Mouse (Mus musculus): Measurements from ENCODE around the gene Rasa3. TPM values are rescaled to one million over a fixed set of nuclear protein-coding genes. Genes with fewer than 3 reads are reported as not detected.

The Rasa3 gene
- total and polyA plus RNA-seq, 2 experiments from 2014 or later: 20.5 to 52.7 TPM

DNA sequence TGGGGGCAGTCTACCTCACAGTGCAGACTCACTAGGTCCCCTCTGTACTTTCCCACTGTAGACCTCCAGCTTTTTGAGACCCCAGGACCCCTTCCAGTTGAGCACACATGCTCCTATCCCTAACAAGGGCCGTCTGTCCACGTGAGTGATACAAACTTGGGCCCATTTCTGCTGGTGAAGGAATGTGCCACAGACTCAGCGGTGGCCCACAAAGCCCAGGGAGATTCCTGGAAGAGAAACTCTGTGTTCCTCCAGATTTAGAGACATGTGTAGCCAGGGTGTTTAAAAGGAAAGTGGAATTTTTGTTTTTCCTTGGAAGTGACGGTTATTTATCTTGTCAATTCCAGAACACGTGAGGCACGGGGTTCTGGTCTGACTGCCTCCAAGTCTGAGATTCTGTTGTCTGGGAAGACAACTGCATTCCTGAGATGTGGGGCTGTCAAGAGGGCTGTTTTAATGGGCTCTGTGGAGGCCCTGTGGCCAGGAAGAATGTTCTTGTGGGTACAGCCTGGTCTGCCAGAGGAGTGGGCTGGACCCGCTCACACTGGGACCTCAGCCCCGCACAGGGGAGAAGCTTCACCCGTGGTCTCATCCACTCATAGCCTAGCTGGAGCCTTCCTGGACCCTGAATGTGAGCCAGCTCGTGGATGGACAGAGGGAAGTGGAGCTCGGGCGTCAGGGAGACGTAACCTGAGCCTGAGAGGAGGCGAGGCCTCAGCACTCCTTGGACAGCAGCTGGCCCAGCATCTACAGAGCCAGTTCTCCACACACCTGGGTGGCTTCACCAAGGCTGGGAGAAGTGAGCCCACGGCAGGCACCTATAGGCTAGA lies 148.2 kb downstream of the Rasa3 start:
- H3K4me2 ChIP-seq (ENCODE audit: low read depth, low read length, poor library complexity, severe bottlenecking): no peak overlapping the region
- peak; percentile 22; the same call in 1 of the 2 replicates for ATAC-seq (ENCODE audit: low FRiP score)
- no peak overlapping the region for H3K4me3 ChIP-seq (ENCODE audit: low read depth, low read length)

DNA sequence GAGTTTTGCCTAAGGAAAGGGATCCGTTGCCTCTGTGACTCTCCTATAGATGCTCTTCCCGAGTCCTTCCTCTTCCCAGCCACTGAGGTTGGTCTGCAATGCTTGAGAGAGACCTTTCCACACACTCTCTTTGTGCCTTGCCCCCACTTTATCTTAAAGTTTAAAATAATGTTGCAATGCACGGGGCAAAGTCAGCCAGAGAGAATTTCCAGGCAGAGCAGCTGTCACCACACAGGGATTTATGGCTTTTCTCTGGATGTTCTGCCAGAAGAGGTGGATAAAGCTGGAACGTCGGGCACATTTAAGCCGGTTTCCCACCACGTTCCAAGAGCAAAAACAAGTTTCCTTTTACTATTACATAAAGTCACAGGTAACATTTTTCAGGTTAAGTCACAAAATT lies 156.0 kb downstream of the Rasa3 start:
- Histone ChIP-seq H3K27me3 (ENCODE audit: insufficient read depth, low read length) (no peaks in the 10 kb centered on the region), H3K36me3 (ENCODE audit: insufficient read depth, low read length) (no peaks in the 10 kb centered on the region), H3K9ac (replicated peaks; ENCODE audit: low read length, poor library complexity, severe bottlenecking) (no peak overlapping the region), H3K4me1 (ENCODE audit: insufficient read depth, low read length) (no peaks in the 10 kb centered on the region), H3K4me3 (ENCODE audit: low read depth, low read length) (no peak overlapping the region), H3K4me2 (ENCODE audit: low read depth, low read length, poor library complexity, severe bottlenecking) (no peak overlapping the region), H3K27ac (ENCODE audit: low read depth, low read length) (no peak overlapping the region), H3K9me3 (ENCODE audit: low read length) (no peaks in the 10 kb centered on the region)
- TF ChIP-seq CTCF (IDR thresholded peaks at IDR 0.05): no peak
- ATAC-seq (ENCODE audit: low FRiP score) (no peak), DNase-seq (ENCODE audit: low spot score) (no peak)
- WGBS: 81% methylated on average over 7 of the region's 7 CpGs

More for the DNA sequence above, 148.2 kb downstream of the Rasa3 start:
- no peaks in the 10 kb centered on the region for H3K9me3 ChIP-seq (ENCODE audit: low read length)
- no peak overlapping the region for H3K27ac ChIP-seq (ENCODE audit: low read depth, low read length)
- no peak for DNase-seq (ENCODE audit: low spot score)
- no peaks in the 10 kb centered on the region for H3K27me3 ChIP-seq (ENCODE audit: insufficient read depth, low read length)
- H3K4me1 ChIP-seq (ENCODE audit: insufficient read depth, low read length): peaks cover 5% of the 10 kb centered on the region; the same call in 1 of the 2 replicates
- no peaks in the 10 kb centered on the region for H3K36me3 ChIP-seq (ENCODE audit: insufficient read depth, low read length)
- 74% methylated on average over 15 of the region's 15 CpGs for WGBS
- TF ChIP-seq CTCF (IDR thresholded peaks at IDR 0.05): no peak
- H3K9ac ChIP-seq (replicated peaks; ENCODE audit: low read length, poor library complexity, severe bottlenecking): no peak overlapping the region

DNA sequence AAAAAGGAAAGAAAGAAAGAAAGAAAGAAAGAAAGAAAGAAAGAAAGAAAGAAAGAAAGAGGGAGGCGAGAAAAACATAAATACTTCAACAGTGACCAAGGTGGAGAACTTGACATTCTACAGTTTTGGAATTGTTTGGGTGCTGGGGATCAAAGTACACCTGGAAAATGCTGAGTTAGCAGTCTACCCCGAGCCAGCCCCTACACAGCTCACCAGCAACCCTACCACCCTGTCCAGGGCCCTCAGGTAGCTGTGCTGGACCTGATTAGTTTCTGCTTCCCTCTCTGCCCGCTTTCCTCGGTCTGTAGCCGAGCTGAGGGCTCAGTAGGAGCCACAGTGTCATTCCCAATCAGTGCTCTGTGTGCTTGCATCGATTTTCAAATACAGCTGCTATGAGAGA lies 157.1 kb downstream of the Rasa3 start:
- DNase-seq (ENCODE audit: low spot score): no peak
- no peaks in the 10 kb centered on the region for H3K27me3 ChIP-seq (ENCODE audit: insufficient read depth, low read length)
- no peaks in the 10 kb centered on the region for H3K4me1 ChIP-seq (ENCODE audit: insufficient read depth, low read length)
- no peaks in the 10 kb centered on the region for H3K36me3 ChIP-seq (ENCODE audit: insufficient read depth, low read length)
- TF ChIP-seq CTCF (IDR thresholded peaks at IDR 0.05): no peak
- no peak for ATAC-seq (ENCODE audit: low FRiP score)
- no peak overlapping the region for H3K9ac ChIP-seq (replicated peaks; ENCODE audit: low read length, poor library complexity, severe bottlenecking)
- H3K4me3 ChIP-seq (ENCODE audit: low read depth, low read length): no peak overlapping the region
- WGBS: 72% methylated on average over 6 of the region's 6 CpGs
- no peak overlapping the region for H3K27ac ChIP-seq (ENCODE audit: low read depth, low read length)
- H3K9me3 ChIP-seq (ENCODE audit: low read length): no peaks in the 10 kb centered on the region
- no peak overlapping the region for H3K4me2 ChIP-seq (ENCODE audit: low read depth, low read length, poor library complexity, severe bottlenecking)

DNA sequence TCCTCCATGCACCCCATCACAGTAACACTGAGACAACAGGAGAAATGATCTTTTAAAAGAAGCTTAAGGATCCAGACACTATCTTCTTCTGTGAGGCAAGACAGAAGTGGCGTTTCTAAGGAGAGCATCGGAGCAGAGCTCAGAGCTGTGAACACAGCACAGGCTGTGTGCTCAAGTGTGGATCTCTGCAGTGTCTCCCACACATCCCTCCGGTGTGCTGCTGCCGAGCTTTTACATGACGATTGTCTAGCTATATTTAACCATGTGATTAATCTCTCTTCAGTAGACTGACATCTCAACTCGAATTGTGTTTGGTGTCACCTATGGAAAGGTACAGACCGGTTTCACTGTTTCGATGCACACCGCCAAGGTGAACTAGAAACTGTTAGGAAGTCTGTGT lies 157.9 kb downstream of the Rasa3 start:
- TF ChIP-seq CTCF (IDR thresholded peaks at IDR 0.05): no peak
- no peak for DNase-seq (ENCODE audit: low spot score)
- H3K36me3 ChIP-seq (ENCODE audit: insufficient read depth, low read length): no peaks in the 10 kb centered on the region
- H3K27me3 ChIP-seq (ENCODE audit: insufficient read depth, low read length): no peaks in the 10 kb centered on the region
- H3K27ac ChIP-seq (ENCODE audit: low read depth, low read length): no peak overlapping the region
- H3K4me2 ChIP-seq (ENCODE audit: low read depth, low read length, poor library complexity, severe bottlenecking): no peak overlapping the region
- H3K9me3 ChIP-seq (ENCODE audit: low read length): no peaks in the 10 kb centered on the region
- ATAC-seq (ENCODE audit: low FRiP score): no peak
- H3K4me1 ChIP-seq (ENCODE audit: insufficient read depth, low read length): no peaks in the 10 kb centered on the region
- no peak overlapping the region for H3K9ac ChIP-seq (replicated peaks; ENCODE audit: low read length, poor library complexity, severe bottlenecking)
- 87% methylated on average over 9 of the region's 9 CpGs for WGBS
- H3K4me3 ChIP-seq (ENCODE audit: low read depth, low read length): no peak overlapping the region

DNA sequence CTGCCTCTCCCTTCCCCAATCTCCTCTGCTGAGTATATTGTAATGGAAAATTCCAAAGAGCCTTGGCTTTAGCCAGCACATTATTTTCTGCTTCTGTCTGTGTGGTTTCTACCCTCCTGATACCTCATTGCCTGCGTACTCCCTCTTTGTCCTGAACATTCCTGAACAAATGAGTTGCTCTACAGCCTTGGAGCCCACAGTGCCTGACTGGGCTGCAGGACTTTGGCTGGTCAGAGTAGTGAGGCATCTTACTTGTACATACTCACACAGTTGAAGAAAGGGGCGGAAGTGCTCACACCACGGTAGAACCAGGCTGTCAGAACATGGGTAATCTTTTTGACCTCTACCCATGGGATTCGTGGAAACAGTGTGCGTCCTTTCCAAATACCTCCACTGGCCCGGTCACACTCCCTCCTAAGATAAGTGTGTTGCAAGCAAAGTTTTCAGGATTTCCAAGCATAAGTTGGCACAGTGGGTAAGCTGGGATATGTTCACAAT lies 160.1 kb downstream of the Rasa3 start:
- no peak overlapping the region for H3K4me2 ChIP-seq (ENCODE audit: low read depth, low read length, poor library complexity, severe bottlenecking)
- 91% methylated on average over 6 of the region's 6 CpGs for WGBS
- no peak overlapping the region for H3K27ac ChIP-seq (ENCODE audit: low read depth, low read length)
- no peaks in the 10 kb centered on the region for H3K9me3 ChIP-seq (ENCODE audit: low read length)
- H3K4me1 ChIP-seq (ENCODE audit: insufficient read depth, low read length): no peaks in the 10 kb centered on the region
- TF ChIP-seq CTCF (IDR thresholded peaks at IDR 0.05): no peak
- no peaks in the 10 kb centered on the region for H3K36me3 ChIP-seq (ENCODE audit: insufficient read depth, low read length)
- no peaks in the 10 kb centered on the region for H3K27me3 ChIP-seq (ENCODE audit: insufficient read depth, low read length)
- no peak for DNase-seq (ENCODE audit: low spot score)
- no peak overlapping the region for H3K4me3 ChIP-seq (ENCODE audit: low read depth, low read length)
- H3K9ac ChIP-seq (replicated peaks; ENCODE audit: low read length, poor library complexity, severe bottlenecking): no peak overlapping the region
- ATAC-seq (ENCODE audit: low FRiP score): no peak

Other genes with a start within 250 kb of the Rasa3 start
- gene Tmem255b, start 242.4 kb downstream of the Rasa3 start, total RNA-seq (2014; rRNA removed): 1.1 and 2.2 TPM in 2 replicates
- gene Tmem255b, start 242.4 kb downstream of the Rasa3 start, polyA plus RNA-seq (2015; fragmentation: Nextera tagmentation; extraction: Ambion mirVana): 1.6 and 1.8 TPM in 2 replicates
- gene Gas6, start 183.1 kb downstream of the Rasa3 start, total RNA-seq (2014; rRNA removed): 73.6 and 91.0 TPM in 2 replicates
- gene Gas6, start 183.1 kb downstream of the Rasa3 start, polyA plus RNA-seq (2015; fragmentation: Nextera tagmentation; extraction: Ambion mirVana): 63.0 and 67.8 TPM in 2 replicates
- gene 1700029H14Rik, start 115.1 kb downstream of the Rasa3 start, total RNA-seq (2014; rRNA removed): not detected in 2 replicates
- gene 1700029H14Rik, start 115.1 kb downstream of the Rasa3 start, polyA plus RNA-seq (2015; fragmentation: Nextera tagmentation; extraction: Ambion mirVana): not detected in 2 replicates
- gene Cfap97d2, start 28.3 kb upstream of the Rasa3 start, total RNA-seq (2014; rRNA removed): 0.24 and 4.9 TPM in 2 replicates
- gene Cfap97d2, start 28.3 kb upstream of the Rasa3 start, polyA plus RNA-seq (2015; fragmentation: Nextera tagmentation; extraction: Ambion mirVana): 1.4 and 2.8 TPM in 2 replicates
- gene Cdc16, start 80.1 kb upstream of the Rasa3 start, total RNA-seq (2014; rRNA removed): 96.2 and 111 TPM in 2 replicates
- 91.5 and 92.2 TPM in 2 replicates for gene Cdc16, start 80.1 kb upstream of the Rasa3 start, polyA plus RNA-seq (2015; fragmentation: Nextera tagmentation; extraction: Ambion mirVana)
- 15.2 and 19.7 TPM in 2 replicates for gene Upf3a, start 108.0 kb upstream of the Rasa3 start, total RNA-seq (2014; rRNA removed)
- 44.0 and 44.6 TPM in 2 replicates for gene Upf3a, start 108.0 kb upstream of the Rasa3 start, polyA plus RNA-seq (2015; fragmentation: Nextera tagmentation; extraction: Ambion mirVana)
- gene AF366264, start 160.8 kb upstream of the Rasa3 start, total RNA-seq (2014; rRNA removed): not detected in 2 replicates
- gene AF366264, start 160.8 kb upstream of the Rasa3 start, polyA plus RNA-seq (2015; fragmentation: Nextera tagmentation; extraction: Ambion mirVana): not detected in 2 replicates
- 43.1 and 45.9 TPM in 2 replicates for gene Champ1, start 192.0 kb upstream of the Rasa3 start, total RNA-seq (2014; rRNA removed)
- gene Champ1, start 192.0 kb upstream of the Rasa3 start, polyA plus RNA-seq (2015; fragmentation: Nextera tagmentation; extraction: Ambion mirVana): 42.1 and 42.9 TPM in 2 replicates
- 68.9 and 79.9 TPM in 2 replicates for gene Coprs, start 212.7 kb upstream of the Rasa3 start, total RNA-seq (2014; rRNA removed)
- 151 and 167 TPM in 2 replicates for gene Coprs, start 212.7 kb upstream of the Rasa3 start, polyA plus RNA-seq (2015; fragmentation: Nextera tagmentation; extraction: Ambion mirVana)